19 mouse cellular contexts compared by ENCODE assay signal in genomic region chr11:64589026-64589425, GRCm38 (mm10).
DNase-seq lines count a peak whose midpoint lies in the region; ATAC-seq lines count a peak whose summit lies in the region.
"Had no signal": no experiment of that assay in that cellular context is flagged by ENCODE, and none has a peak within 500 bp of the region (broad histone marks: within the 10 kb centered on the region; RNA-seq: fewer than 3 reads in every experiment).

No protein-coding gene starts in this region.

- no peak overlapping the region for H3K4me3 ChIP-seq in kidney, embryonic 15.5 days (replicated peaks)
- H3K4me3 ChIP-seq in embryonic facial prominence, embryonic 14.5 days (ENCODE audit: low read depth, low read length): no peak overlapping the region
- H3K4me3 ChIP-seq: forebrain, embryonic 12.5 days; heart, embryonic 15.5 days; hindbrain, embryonic 12.5 days; intestine, embryonic 15.5 days; stomach, embryonic 15.5 days had no signal

- peak; percentile 51 for DNase-seq in kidney, adult 11 months
- DNase-seq in adrenal gland, postnatal 25 days: peak; percentile 20
- DNase-seq in embryonic facial prominence, embryonic 14.5 days (ENCODE audit: low spot score): peak; percentile 41
- DNase-seq in kidney, postnatal 25 days: peak; percentile 32 to 80
- DNase-seq in thymus, postnatal 4 days: no peak
- DNase-seq in layer of hippocampus, adult 18-20 months (ENCODE audit: low spot score in 2 of 2): no peak
- no peak for DNase-seq in layer of hippocampus, adult 9-11 months
- DNase-seq: cerebellum, adult 8-10 months; heart, adult 11 months; liver, postnatal 0 days; spleen, adult 18-20 months; thymus, postnatal 25 days had no signal

- H3K4me1 ChIP-seq in kidney, embryonic 15.5 days: peaks cover 13% of the 10 kb centered on the region
- H3K4me1 ChIP-seq in embryonic facial prominence, embryonic 14.5 days (ENCODE audit: control insufficient read depth, insufficient read depth, low read length): peaks cover 17% of the 10 kb centered on the region
- H3K4me1 ChIP-seq: heart, embryonic 15.5 days; intestine, embryonic 15.5 days; stomach, embryonic 15.5 days had no signal

- H3K4me2 ChIP-seq in kidney, embryonic 15.5 days: no peak overlapping the region
- no peak overlapping the region for H3K4me2 ChIP-seq in embryonic facial prominence, embryonic 14.5 days (ENCODE audit: low read depth, low read length)
- H3K4me2 ChIP-seq: forebrain, embryonic 12.5 days; heart, embryonic 15.5 days; hindbrain, embryonic 12.5 days; intestine, embryonic 15.5 days; stomach, embryonic 15.5 days had no signal

- WGBS in kidney, embryonic 15.5 days: 50% methylated on average over 7 of the region's 7 CpGs
- WGBS in embryonic facial prominence, embryonic 14.5 days: 40% methylated on average over 7 of the region's 7 CpGs

- no peak overlapping the region for H3K27ac ChIP-seq in kidney, embryonic 15.5 days
- no peak overlapping the region for H3K27ac ChIP-seq in embryonic facial prominence, embryonic 14.5 days (replicated peaks; ENCODE audit: low read depth, low read length)
- H3K27ac ChIP-seq: forebrain, embryonic 12.5 days; heart, embryonic 15.5 days; hindbrain, embryonic 12.5 days; intestine, embryonic 15.5 days; stomach, embryonic 15.5 days had no signal

- peaks cover 56% of the 10 kb centered on the region for H3K27me3 ChIP-seq in kidney, embryonic 15.5 days
- H3K27me3 ChIP-seq in embryonic facial prominence, embryonic 14.5 days (replicated peaks; ENCODE audit: control insufficient read depth, insufficient read depth, low read length): no peaks in the 10 kb centered on the region
- H3K27me3 ChIP-seq: forebrain, embryonic 12.5 days; hindbrain, embryonic 12.5 days; intestine, embryonic 15.5 days; stomach, embryonic 15.5 days had no signal

- H3K9me3 ChIP-seq in kidney, embryonic 15.5 days (replicated peaks): no peaks in the 10 kb centered on the region
- no peaks in the 10 kb centered on the region for H3K9me3 ChIP-seq in embryonic facial prominence, embryonic 14.5 days (ENCODE audit: control insufficient read depth, low read length)
- H3K9me3 ChIP-seq: forebrain, embryonic 12.5 days; heart, embryonic 15.5 days; hindbrain, embryonic 12.5 days; intestine, embryonic 15.5 days; stomach, embryonic 15.5 days had no signal

- no peak overlapping the region for H3K9ac ChIP-seq in kidney, embryonic 15.5 days
- H3K9ac ChIP-seq in embryonic facial prominence, embryonic 14.5 days (ENCODE audit: low read depth, low read length): no peak overlapping the region
- H3K9ac ChIP-seq: forebrain, embryonic 12.5 days; heart, embryonic 15.5 days; hindbrain, embryonic 12.5 days; intestine, embryonic 15.5 days; liver, postnatal 0 days; stomach, embryonic 15.5 days had no signal

- no peak for ATAC-seq in kidney, embryonic 15.5 days (replicated peaks; ENCODE audit: low FRiP score)
- ATAC-seq in embryonic facial prominence, embryonic 14.5 days (ENCODE audit: low read depth): no peak
- ATAC-seq: CD4-positive, CD25-positive, alpha-beta regulatory T cell, adult 4 months; intestine, embryonic 15.5 days; liver, postnatal 0 days had no signal

- no peaks in the 10 kb centered on the region for H3K36me3 ChIP-seq in kidney, embryonic 15.5 days
- H3K36me3 ChIP-seq in embryonic facial prominence, embryonic 14.5 days (ENCODE audit: control insufficient read depth, insufficient read depth, low read length): no peaks in the 10 kb centered on the region
- H3K36me3 ChIP-seq: forebrain, embryonic 12.5 days; heart, embryonic 15.5 days; hindbrain, embryonic 12.5 days; intestine, embryonic 15.5 days; stomach, embryonic 15.5 days had no signal

Comparison
In these comparisons a context has a peak if more than half of its experiments do, and no peak if none do; other contexts are left out.
1. DNase-seq: peak in kidney, adult 11 months (single experiment), adrenal gland, postnatal 25 days (single experiment), embryonic facial prominence, embryonic 14.5 days (single experiment) and kidney, postnatal 25 days (2 of 2); none in thymus, postnatal 4 days (single experiment), layer of hippocampus, adult 18-20 months (0 of 2) and layer of hippocampus, adult 9-11 months (single experiment).